Mouse (Mus musculus): ENCODE measurements at regions not wholly inside any gene's neighbourhood (a gene's known extent, or its start where the extent isn't known, plus 50 kb on each side); places are given as distances from the start of the nearest gene placed in this dataset.

DNA sequence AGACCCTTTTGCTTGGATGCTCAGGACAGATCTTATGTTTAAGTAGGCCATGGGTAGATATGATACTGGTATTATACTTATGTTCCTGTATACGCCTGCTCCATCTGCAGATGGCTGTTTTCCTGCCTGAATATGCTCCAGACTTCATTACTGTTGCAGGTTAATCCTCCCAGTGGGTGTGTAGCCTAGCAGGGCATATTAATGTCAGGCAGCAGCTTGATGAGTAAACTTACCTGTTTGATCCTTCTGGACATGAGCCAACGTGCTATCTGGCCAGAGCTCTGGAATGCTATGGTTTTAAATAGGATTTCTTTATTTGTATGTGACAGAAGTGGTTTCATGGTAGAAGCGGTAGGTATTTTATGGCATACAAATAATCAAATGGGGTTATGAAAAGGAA lies 60.8 kb upstream of the Fam84a start:
- ATAC-seq (ENCODE audit: insufficient number of reproducible peaks, insufficient read depth, low FRiP score, low read depth): no peak
- no peaks in the 10 kb centered on the region for H3K9me3 ChIP-seq (ENCODE audit: control insufficient read depth, low read depth, low read length)
- H3K27me3 ChIP-seq (ENCODE audit: control insufficient read depth, insufficient read depth, low read length): no peaks in the 10 kb centered on the region
- H3K36me3 ChIP-seq (ENCODE audit: control insufficient read depth, insufficient read depth, low read length): no peaks in the 10 kb centered on the region
- no peak overlapping the region for H3K4me2 ChIP-seq (replicated peaks; ENCODE audit: low read depth, low read length)
- no peaks in the 10 kb centered on the region for H3K4me1 ChIP-seq (ENCODE audit: control insufficient read depth, insufficient read depth, low read length)
- H3K27ac ChIP-seq (ENCODE audit: low read length): no peak overlapping the region
- H3K4me3 ChIP-seq (ENCODE audit: low read depth, low read length): no peak overlapping the region
- H3K9ac ChIP-seq (replicated peaks; ENCODE audit: low read depth, low read length): no peak overlapping the region
- WGBS: 55% methylated on average over 3 of the region's 3 CpGs

- H3K4me1 ChIP-seq (ENCODE audit: control insufficient read depth, insufficient read depth, low read length): no peaks in the 10 kb centered on the region
- no peak for ATAC-seq (ENCODE audit: insufficient number of reproducible peaks, insufficient read depth, low FRiP score, low read depth)
- no peak overlapping the region for H3K4me3 ChIP-seq (ENCODE audit: low read depth, low read length)
- no peaks in the 10 kb centered on the region for H3K36me3 ChIP-seq (ENCODE audit: control insufficient read depth, insufficient read depth, low read length)
- H3K27me3 ChIP-seq (ENCODE audit: control insufficient read depth, insufficient read depth, low read length): no peaks in the 10 kb centered on the region
- no peak overlapping the region for H3K9ac ChIP-seq (replicated peaks; ENCODE audit: low read depth, low read length)
- H3K27ac ChIP-seq (ENCODE audit: low read length): no peak overlapping the region
- H3K4me2 ChIP-seq (replicated peaks; ENCODE audit: low read depth, low read length): no peak overlapping the region
- no peaks in the 10 kb centered on the region for H3K9me3 ChIP-seq (ENCODE audit: control insufficient read depth, low read depth, low read length)
Measured at GRCm38 (mm10) chr12:14209881-14210280, 58.0 kb upstream of the Fam84a start.

DNA sequence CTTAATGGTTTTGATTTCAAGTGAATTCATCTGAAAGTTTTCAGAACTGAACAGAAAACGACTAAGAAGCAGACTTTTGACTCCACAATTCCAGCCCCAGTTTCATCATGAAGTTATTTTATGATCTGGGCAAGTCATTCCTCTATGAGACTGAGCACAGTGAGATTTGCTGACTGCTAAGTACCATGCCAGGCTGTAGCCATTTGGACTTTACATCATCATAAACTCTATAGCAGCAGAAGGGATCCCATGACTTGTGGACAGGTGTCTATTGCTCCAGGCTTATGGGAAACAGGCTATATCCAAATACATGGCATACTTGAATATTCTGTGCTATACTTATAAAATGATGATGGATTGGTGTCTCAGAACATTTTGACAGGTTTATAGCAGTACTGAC lies 55.4 kb upstream of the Fam84a start:
- H3K4me2 ChIP-seq (replicated peaks; ENCODE audit: low read depth, low read length): no peak overlapping the region
- no peaks in the 10 kb centered on the region for H3K4me1 ChIP-seq (ENCODE audit: control insufficient read depth, insufficient read depth, low read length)
- WGBS: 56% methylated on average over 1 of the region's 1 CpGs
- no peak overlapping the region for H3K4me3 ChIP-seq (ENCODE audit: low read depth, low read length)
- H3K27ac ChIP-seq (ENCODE audit: low read length): no peak overlapping the region
- H3K9me3 ChIP-seq (ENCODE audit: control insufficient read depth, low read depth, low read length): no peaks in the 10 kb centered on the region
- no peak for ATAC-seq (ENCODE audit: insufficient number of reproducible peaks, insufficient read depth, low FRiP score, low read depth)
- no peaks in the 10 kb centered on the region for H3K27me3 ChIP-seq (ENCODE audit: control insufficient read depth, insufficient read depth, low read length)
- no peak overlapping the region for H3K9ac ChIP-seq (replicated peaks; ENCODE audit: low read depth, low read length)
- H3K36me3 ChIP-seq (ENCODE audit: control insufficient read depth, insufficient read depth, low read length): no peaks in the 10 kb centered on the region

DNA sequence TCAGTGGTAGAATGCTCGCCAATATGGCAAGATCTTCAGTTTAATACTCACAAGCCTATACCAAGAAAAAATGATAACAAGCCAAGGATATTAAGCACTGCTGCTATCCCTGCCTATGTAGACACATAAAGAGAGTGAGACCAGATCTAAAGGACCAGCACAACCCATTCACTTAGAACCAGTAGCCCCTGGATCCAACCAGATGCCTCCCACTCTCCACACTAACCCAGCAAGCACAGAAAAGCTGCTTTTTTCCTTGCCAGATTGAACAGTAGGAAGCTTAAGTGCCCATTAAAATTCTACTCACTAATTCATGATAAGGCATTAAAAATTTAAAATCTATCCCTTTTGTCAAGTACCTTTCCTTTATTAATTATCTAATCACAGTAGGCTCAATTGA lies 52.6 kb upstream of the Fam84a start:
- ATAC-seq (ENCODE audit: insufficient number of reproducible peaks, insufficient read depth, low FRiP score, low read depth): no peak
- no peaks in the 10 kb centered on the region for H3K4me1 ChIP-seq (ENCODE audit: control insufficient read depth, insufficient read depth, low read length)
- H3K9me3 ChIP-seq (ENCODE audit: control insufficient read depth, low read depth, low read length): no peaks in the 10 kb centered on the region
- 81% methylated on average over 1 of the region's 1 CpGs for WGBS
- H3K27me3 ChIP-seq (ENCODE audit: control insufficient read depth, insufficient read depth, low read length): no peaks in the 10 kb centered on the region
- no peak overlapping the region for H3K9ac ChIP-seq (replicated peaks; ENCODE audit: low read depth, low read length)
- H3K27ac ChIP-seq (ENCODE audit: low read length): no peak overlapping the region
- no peak overlapping the region for H3K4me2 ChIP-seq (replicated peaks; ENCODE audit: low read depth, low read length)
- no peak overlapping the region for H3K4me3 ChIP-seq (ENCODE audit: low read depth, low read length)
- H3K36me3 ChIP-seq (ENCODE audit: control insufficient read depth, insufficient read depth, low read length): no peaks in the 10 kb centered on the region
